Mouse (Mus musculus) heart, embryonic 16.5 days (tissue): ENCODE results near the gene Hemk1. TPM values are rescaled to one million over a fixed set of nuclear protein-coding genes. Genes with fewer than 3 reads are reported as not detected.

Experiments used
- polyA plus RNA-seq: library from polyadenylated mRNA; unstranded; fragments of >200 nt; fragmentation: Nextera tagmentation; extraction: Ambion mirVana; gene quantifications from 2 replicates; pipeline ENCODE4 v1.2.1, GENCODE M21; 2015

Hemk1 gene
- polyA plus RNA-seq, 1 experiment from 2014 or later, result 10.2 TPM

Other genes with a start within 250 kb of the Hemk1 start
- 0.24 and 0.43 TPM in 2 replicates for gene Dock3, start 106.4 kb downstream of the Hemk1 start, polyA plus RNA-seq
- gene Mapkapk3, start 48.5 kb downstream of the Hemk1 start, polyA plus RNA-seq, result 11.4 and 13.1 TPM in 2 replicates
- 43.4 and 44.4 TPM in 2 replicates for gene Cish, start 42.3 kb downstream of the Hemk1 start, polyA plus RNA-seq
- gene 6430571L13Rik, start 2.3 kb upstream of the Hemk1 start, polyA plus RNA-seq, result 1.2 and 1.5 TPM in 2 replicates
- gene Cacna2d2, start 61.3 kb upstream of the Hemk1 start, polyA plus RNA-seq, result 2.2 and 2.6 TPM in 2 replicates
- gene Tmem115, start 195.6 kb upstream of the Hemk1 start, polyA plus RNA-seq, result 31.3 and 32.9 TPM in 2 replicates
- gene Cyb561d2, start 203.8 kb upstream of the Hemk1 start, polyA plus RNA-seq, result 17.7 and 18.5 TPM in 2 replicates
- 32.4 and 33.3 TPM in 2 replicates for gene Nprl2, start 203.9 kb upstream of the Hemk1 start, polyA plus RNA-seq
- 1.7 and 2.5 TPM in 2 replicates for gene Zmynd10, start 208.9 kb upstream of the Hemk1 start, polyA plus RNA-seq
- 54.0 and 55.3 TPM in 2 replicates for gene Rassf1, start 213.2 kb upstream of the Hemk1 start, polyA plus RNA-seq
- gene Tusc2, start 224.9 kb upstream of the Hemk1 start, polyA plus RNA-seq, result 44.3 and 44.7 TPM in 2 replicates
- 87.4 and 87.7 TPM in 2 replicates for gene Hyal2, start 229.6 kb upstream of the Hemk1 start, polyA plus RNA-seq
- gene Hyal1, start 238.6 kb upstream of the Hemk1 start, polyA plus RNA-seq, result 7.5 and 8.4 TPM in 2 replicates
- gene Naa80, start 240.5 kb upstream of the Hemk1 start, polyA plus RNA-seq, result 15.1 and 19.2 TPM in 2 replicates
- gene Hyal3, start 242.5 kb upstream of the Hemk1 start, polyA plus RNA-seq, result 0.54 and 0.69 TPM in 2 replicates
- gene Ifrd2, start 249.3 kb upstream of the Hemk1 start, polyA plus RNA-seq, result 45.7 and 46.5 TPM in 2 replicates